Mouse (Mus musculus): ENCODE results near the gene Klhl28. TPM values are rescaled to one million over a fixed set of nuclear protein-coding genes. Genes with fewer than 3 reads are reported as not detected.

Klhl28 gene
- total RNA-seq, 2 experiments from 2014 or later, result 13.8 to 18.9 TPM

Other genes starting within 250 kb of the Klhl28 start
- gene Gm527, start 47.6 kb downstream of the Klhl28 start, total RNA-seq (2015; ENCODE audit: low replicate concordance), result 3.2 TPM in 1 of 2 replicates, not detected in the other
- 1.3 TPM in 1 of 2 replicates, not detected in the other for gene Gm527, start 47.6 kb downstream of the Klhl28 start, total RNA-seq (2017; ENCODE audit: low replicate concordance)
- 11.9 and 22.2 TPM in 2 replicates for gene Togaram1, start 270 bp upstream of the Klhl28 start, total RNA-seq (2015; ENCODE audit: low replicate concordance)
- gene Togaram1, start 270 bp upstream of the Klhl28 start, total RNA-seq (2017; ENCODE audit: low replicate concordance), result 21.4 and 31.5 TPM in 2 replicates
- 58.7 and 62.3 TPM in 2 replicates for gene Prpf39, start 70.8 kb upstream of the Klhl28 start, total RNA-seq (2015; ENCODE audit: low replicate concordance)
- 71.9 and 86.0 TPM in 2 replicates for gene Prpf39, start 70.8 kb upstream of the Klhl28 start, total RNA-seq (2017; ENCODE audit: low replicate concordance)
- 50.1 and 115 TPM in 2 replicates for gene Fkbp3, start 108.5 kb upstream of the Klhl28 start, total RNA-seq (2015; ENCODE audit: low replicate concordance)
- gene Fkbp3, start 108.5 kb upstream of the Klhl28 start, total RNA-seq (2017; ENCODE audit: low replicate concordance), result 12.6 and 53.1 TPM in 2 replicates
- 69.2 and 70.4 TPM in 2 replicates for gene Fancm, start 110.1 kb upstream of the Klhl28 start, total RNA-seq (2015; ENCODE audit: low replicate concordance)
- 18.5 and 40.2 TPM in 2 replicates for gene Fancm, start 110.1 kb upstream of the Klhl28 start, total RNA-seq (2017; ENCODE audit: low replicate concordance)
- gene Mis18bp1, start 207.1 kb upstream of the Klhl28 start, total RNA-seq (2015; ENCODE audit: low replicate concordance), result 270 and 312 TPM in 2 replicates
- 344 and 348 TPM in 2 replicates for gene Mis18bp1, start 207.1 kb upstream of the Klhl28 start, total RNA-seq (2017; ENCODE audit: low replicate concordance)

Data from erythroid progenitor cell, adult 5-6 weeks (primary cell).